In the genomic region with DNA sequence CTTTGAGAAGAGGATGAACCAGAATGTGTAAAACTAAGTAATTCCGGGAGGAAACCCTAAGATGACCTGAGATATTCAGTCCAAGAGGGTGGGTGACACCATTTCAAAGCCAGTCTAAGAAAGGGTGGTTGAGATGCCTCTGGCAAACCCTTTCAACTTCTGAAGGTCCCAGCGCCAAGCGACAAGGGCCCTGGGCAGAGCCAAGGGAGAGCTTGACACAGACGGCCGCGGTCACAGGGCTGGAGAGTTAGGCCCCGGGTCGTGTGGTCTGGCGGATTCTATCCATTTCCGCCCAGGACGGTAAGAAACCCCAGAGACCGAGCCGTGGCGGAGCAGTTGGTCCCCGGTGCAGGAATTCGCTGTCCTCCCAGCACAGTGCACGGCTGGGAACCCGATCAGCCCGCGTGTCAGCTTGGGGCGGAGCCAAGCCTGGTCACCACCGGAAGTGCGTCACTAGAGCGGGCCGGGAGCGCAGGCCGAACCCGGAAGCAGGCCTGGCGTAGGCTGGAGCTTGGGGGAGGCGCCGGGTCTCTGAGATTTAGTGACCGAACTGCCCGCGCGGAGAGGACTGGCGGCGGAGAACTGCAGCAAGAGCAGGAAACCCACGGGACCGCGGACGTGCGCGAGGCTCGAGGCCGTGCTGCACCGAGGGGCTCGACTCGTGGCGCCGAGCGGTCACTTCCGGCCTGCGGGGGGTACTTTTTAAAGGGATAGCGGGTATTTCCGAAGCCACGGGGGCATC, we compare ENCODE assay signal across 7 mouse cellular contexts. TPM values are rescaled to one million over a fixed set of nuclear protein-coding genes. Genes with fewer than 3 reads are reported as not detected.
A peak's percentile ranks its signal among the peaks of the same experiment; 100 is the strongest.
DNase-seq lines count a peak whose midpoint lies in the region; ATAC-seq and TF ChIP-seq lines count a peak whose summit lies in the region.

No protein-coding gene starts in this region.

- peak; percentile 100 for ATAC-seq in intestine, postnatal 0 days
- ATAC-seq in midbrain, embryonic 12.5 days (ENCODE audit: low FRiP score, low read depth) = peak; percentile 99

- peak overlapping the region; percentile 76 for H3K4me2 ChIP-seq in intestine, postnatal 0 days (replicated peaks; ENCODE audit: low read depth)
- H3K4me2 ChIP-seq in midbrain, embryonic 12.5 days (replicated peaks) = peak overlapping the region; percentile 72

- H3K36me3 ChIP-seq in intestine, postnatal 0 days (ENCODE audit: control insufficient read depth, insufficient read depth) = no peaks in the 10 kb centered on the region
- H3K36me3 ChIP-seq in midbrain, embryonic 12.5 days = no peaks in the 10 kb centered on the region
- H3K36me3 ChIP-seq in small intestine, adult 2 months (ENCODE audit: control insufficient read depth, insufficient read depth, low read length) = no peaks in the 10 kb centered on the region

- H3K9me3 ChIP-seq in intestine, postnatal 0 days (ENCODE audit: control insufficient read depth) = no peaks in the 10 kb centered on the region
- H3K9me3 ChIP-seq in midbrain, embryonic 12.5 days = no peaks in the 10 kb centered on the region

- peak overlapping the region; percentile 88 for H3K9ac ChIP-seq in intestine, postnatal 0 days (ENCODE audit: low read depth, low read length)
- H3K9ac ChIP-seq in midbrain, embryonic 12.5 days (replicated peaks) = peak overlapping the region; percentile 85

- DNase-seq in adrenal gland, adult 8-10 months = peak; percentile 91
- peak; percentile 95 for DNase-seq in embryo, embryonic 9.5 days (ENCODE audit: extremely low spot score)
- peak; percentile 27 for DNase-seq in gonadal fat pad, adult 2 months (ENCODE audit: low read depth)
- peak; percentile 95 for DNase-seq in left cerebral cortex, postnatal 4 days

- no peaks in the 10 kb centered on the region for H3K27me3 ChIP-seq in intestine, postnatal 0 days (replicated peaks; ENCODE audit: control insufficient read depth, insufficient read depth, low read length)
- no peaks in the 10 kb centered on the region for H3K27me3 ChIP-seq in midbrain, embryonic 12.5 days
- H3K27me3 ChIP-seq in small intestine, adult 2 months (ENCODE audit: control insufficient read depth, insufficient read depth, low read length) = no peaks in the 10 kb centered on the region

- no peak for TF ChIP-seq CTCF in intestine, postnatal 0 days (IDR thresholded peaks at IDR 0.05; ENCODE audit: low read depth)
- no peak for TF ChIP-seq CTCF in small intestine, adult 2 months (IDR thresholded peaks at IDR 0.05; ENCODE audit: extremely low read depth, insufficient read length, insufficient replicate concordance, low read depth, low read length)

- WGBS in intestine, postnatal 0 days = under 1% methylated on average over 55 of the region's 56 CpGs
- WGBS in midbrain, embryonic 12.5 days = under 1% methylated on average over 56 of the region's 56 CpGs
- under 1% methylated on average over 56 of the region's 56 CpGs for WGBS in small intestine, adult 2 months

- TF ChIP-seq POLR2A in small intestine, adult 2 months (IDR thresholded peaks at IDR 0.05; ENCODE audit: low read depth, low read length) = peak; percentile 66

- H3K4me3 ChIP-seq in intestine, postnatal 0 days (ENCODE audit: low read depth, low read length) = peak overlapping the region; percentile 94
- peak overlapping the region; percentile 82 for H3K4me3 ChIP-seq in midbrain, embryonic 12.5 days
- H3K4me3 ChIP-seq in small intestine, adult 2 months (ENCODE audit: low read depth, low read length) = peak overlapping the region; percentile 94

- H3K27ac ChIP-seq in intestine, postnatal 0 days (ENCODE audit: low read depth, low read length) = peak overlapping the region; percentile 98
- peak overlapping the region; percentile 94 for H3K27ac ChIP-seq in midbrain, embryonic 12.5 days (replicated peaks)
- H3K27ac ChIP-seq in small intestine, adult 2 months (ENCODE audit: insufficient read depth, low read depth, low read length) = peak overlapping the region; percentile 95

- no peaks in the 10 kb centered on the region for H3K4me1 ChIP-seq in intestine, postnatal 0 days (replicated peaks; ENCODE audit: control insufficient read depth, insufficient read depth, low read length)
- peaks cover 7% of the 10 kb centered on the region; the same call in 1 of the 2 replicates for H3K4me1 ChIP-seq in midbrain, embryonic 12.5 days
- H3K4me1 ChIP-seq in small intestine, adult 2 months (ENCODE audit: control insufficient read depth, insufficient read depth, insufficient read length, low read length) = 0 out of 2 replicates have a peak, but pooled peaks cover 2% of the 10 kb centered on the region

- intact Hi-C loops in left cerebral cortex, postnatal 4 days (cut with DNase I) = no loop called here

RNA-seq across cellular contexts. Expression of gene Akain1, which starts 22.0 kb away (rescaled TPM):
- under 1 TPM in 1 of 4 experiments, not detected in 3; 0.16 TPM for total RNA-seq in adrenal gland, adult 8-10 months (2022)
- 0.07 TPM in 1 of 2 replicates, not detected in the other for polyA plus RNA-seq in gonadal fat pad, adult 2 months (2012; rRNA removed)
- polyA plus RNA-seq in intestine, postnatal 0 days (2015; fragmentation: Nextera tagmentation; extraction: Ambion mirVana) = not detected in 2 replicates
- under 1 TPM in 1 of 2 experiments, not detected in 1; 0.24 TPM for total RNA-seq in left cerebral cortex, postnatal 4 days (2021)
- 0.22 TPM in 1 of 2 replicates, not detected in the other for polyA plus RNA-seq in midbrain, embryonic 12.5 days (2016; fragmentation: Nextera tagmentation; extraction: Ambion mirVana)
- polyA plus RNA-seq in small intestine, adult 2 months (2012; rRNA removed) = not detected in 2 replicates

RNA-seq across cellular contexts. Expression of gene Zbtb14, which starts 34.2 kb away (rescaled TPM):
- total RNA-seq in adrenal gland, adult 8-10 months (2022) = 10 to 100 TPM; 17.5 to 22.6 (median 20.6) TPM
- polyA plus RNA-seq in gonadal fat pad, adult 2 months (2012; rRNA removed) = 8.2 and 9.5 TPM in 2 replicates
- polyA plus RNA-seq in intestine, postnatal 0 days (2015; fragmentation: Nextera tagmentation; extraction: Ambion mirVana) = 6.3 and 6.8 TPM in 2 replicates
- 10 to 100 TPM; 25.4 to 26.8 TPM for total RNA-seq in left cerebral cortex, postnatal 4 days (2021)
- polyA plus RNA-seq in midbrain, embryonic 12.5 days (2016; fragmentation: Nextera tagmentation; extraction: Ambion mirVana) = 36.0 and 36.8 TPM in 2 replicates
- 0.88 and 1.3 TPM in 2 replicates for polyA plus RNA-seq in small intestine, adult 2 months (2012; rRNA removed)

Comparison
In these comparisons a context has a peak if more than half of its experiments do, and no peak if none do; other contexts are left out.
1. Peak in every context shown above with its lines: DNase-seq, ATAC-seq, H3K4me3 ChIP-seq and H3K27ac ChIP-seq.
2. DNase-seq: peak in every context shown above with its lines; median percentile 95 in embryo, embryonic 9.5 days; 95 in left cerebral cortex, postnatal 4 days; 91 in adrenal gland, adult 8-10 months; 27 in gonadal fat pad, adult 2 months.